Mouse (Mus musculus): ENCODE measurements around the gene 9530077C05Rik. TPM values are rescaled to one million over a fixed set of nuclear protein-coding genes. Genes with fewer than 3 reads are reported as not detected.

9530077C05Rik gene
- polyA plus RNA-seq, 1 experiment from 2014 or later, result 5.3 TPM

Other genes with a start within 250 kb of the 9530077C05Rik start
- 0.12 and 0.42 TPM in 2 replicates for gene Zfp872, start 223.4 kb upstream of the 9530077C05Rik start, polyA plus RNA-seq (2014; fragmentation: Nextera tagmentation; extraction: Ambion mirVana)
- 23.8 and 24.5 TPM in 2 replicates for gene Zfp809, start 185.8 kb upstream of the 9530077C05Rik start, polyA plus RNA-seq (2014; fragmentation: Nextera tagmentation; extraction: Ambion mirVana)
- 5.8 and 5.9 TPM in 2 replicates for gene Zfp599, start 151.6 kb upstream of the 9530077C05Rik start, polyA plus RNA-seq (2014; fragmentation: Nextera tagmentation; extraction: Ambion mirVana)
- 19.0 and 19.4 TPM in 2 replicates for gene Zfp810, start 103.9 kb upstream of the 9530077C05Rik start, polyA plus RNA-seq (2014; fragmentation: Nextera tagmentation; extraction: Ambion mirVana)
- 55.7 and 61.4 TPM in 2 replicates for gene Anln, start 22.3 kb upstream of the 9530077C05Rik start, polyA plus RNA-seq (2014; fragmentation: Nextera tagmentation; extraction: Ambion mirVana)
- not detected in 2 replicates for gene Gm17545, start 42.8 kb downstream of the 9530077C05Rik start, polyA plus RNA-seq (2014; fragmentation: Nextera tagmentation; extraction: Ambion mirVana)
- 82.2 and 84.3 TPM in 2 replicates for gene Rp9, start 58.2 kb downstream of the 9530077C05Rik start, polyA plus RNA-seq (2014; fragmentation: Nextera tagmentation; extraction: Ambion mirVana)
- 14.2 and 18.6 TPM in 2 replicates for gene Bbs9, start 64.2 kb downstream of the 9530077C05Rik start, polyA plus RNA-seq (2014; fragmentation: Nextera tagmentation; extraction: Ambion mirVana)

Measured in intestine, embryonic 14.5 days (tissue).